Mouse (Mus musculus) lung, embryonic 14.5 days (tissue): Measurements from ENCODE around the gene Pdlim5. TPM values are rescaled to one million over a fixed set of nuclear protein-coding genes. Genes with fewer than 3 reads are reported as not detected.

Source experiments
- ATAC-seq: fragments of 200-750 bp; cut with Nextera tagmentation; 2 replicates; pipeline ENCODE4 v1.8.0; 2017; ENCODE audit warnings: mild to moderate bottlenecking, moderate TSS enrichment, moderate library complexity; ENCODE audit not compliant: insufficient read depth
- DNase-seq: peaks from one replicate; pipeline ENCODE4 v3.0.0-alpha.2; 2015
- H3K27ac ChIP-seq: fragments of 300-500 bp; sonication (generic); 2 replicates; pipeline ENCODE4 v1.5.1; 2014; ENCODE audit warnings: low read depth, mild to moderate bottlenecking, moderate library complexity
- H3K27me3 ChIP-seq: fragments of 300-500 bp; sonication (generic); 2 replicates; pipeline ENCODE4 v1.6.1; 2014; ENCODE audit warnings: low read length, control low read depth; ENCODE audit not compliant: insufficient read depth
- H3K36me3 ChIP-seq: fragments of 300-500 bp; sonication (generic); 2 replicates; pipeline ENCODE4 v1.6.1; 2014; ENCODE audit warnings: control low read depth; ENCODE audit not compliant: insufficient read depth
- H3K4me1 ChIP-seq: fragments of 300-500 bp; sonication (generic); 2 replicates; pipeline ENCODE4 v1.6.1; 2014; ENCODE audit warnings: antibody characterized with exemption, control low read depth; ENCODE audit not compliant: insufficient read depth
- H3K4me2 ChIP-seq: fragments of 300-500 bp; sonication (generic); 2 replicates; pipeline ENCODE4 v1.6.1; 2014; ENCODE audit warnings: mild to moderate bottlenecking
- H3K4me3 ChIP-seq: fragments of 300-500 bp; sonication (generic); 2 replicates; pipeline ENCODE4 v1.5.1; 2014; ENCODE audit warnings: low read depth, low read length
- H3K9ac ChIP-seq: fragments of 300-500 bp; sonication (generic); 2 replicates; pipeline ENCODE4 v1.6.1; 2014
- H3K9me3 ChIP-seq: fragments of 300-500 bp; sonication (generic); 2 replicates; pipeline ENCODE4 v1.6.1; 2016; ENCODE audit warnings: low read depth, low read length, control low read depth
- CTCF ChIP-seq: IDR thresholded peaks from 2 replicates; pipeline ENCODE4 v1.5.1; 2016; ENCODE audit warnings: antibody characterized with exemption, low read depth
- WGBS: fragments of 180-500 bp; shearing (Covaris S2); extraction: QIAGEN DNeasy Blood & Tissue Kit; methylation state at CpG from one replicate; pipeline ENCODE4 v1.1.7; 2014; 5-methylcytosine and 5-hydroxymethylcytosine counted together
- polyA plus RNA-seq: library from polyadenylated mRNA; unstranded; fragments of >200 nt; fragmentation: Nextera tagmentation; extraction: Ambion mirVana; gene quantifications from 2 replicates; pipeline ENCODE4 v1.2.1, GENCODE M21; 2014

Pdlim5 gene
- polyA plus RNA-seq, 1 experiment from 2014 or later = 19.0 TPM

GRCm38 (mm10) chr3:142339440-142340251 lies 55.9 kb downstream of the Pdlim5 start:
- no peak overlapping the region for H3K9ac ChIP-seq
- H3K36me3 ChIP-seq = no peaks in the 10 kb centered on the region
- H3K9me3 ChIP-seq = no peaks in the 10 kb centered on the region
- ATAC-seq (peak; percentile 92), DNase-seq (peak; percentile 71)
- H3K27me3 ChIP-seq = no peaks in the 10 kb centered on the region
- WGBS = 36% methylated on average over 6 of the region's 6 CpGs
- H3K4me2 ChIP-seq = no peak overlapping the region
- no peak overlapping the region for H3K4me3 ChIP-seq
- H3K27ac ChIP-seq = no peak overlapping the region
- TF ChIP-seq CTCF = no peak
- H3K4me1 ChIP-seq = no peaks in the 10 kb centered on the region

- no peaks in the 10 kb centered on the region for H3K27me3 ChIP-seq
- WGBS = 67% methylated on average over 4 of the region's 4 CpGs
Measured at GRCm38 (mm10) chr3:142338058-142338457, 57.4 kb downstream of the Pdlim5 start.

GRCm38 (mm10) chr3:142334496-142334895 lies 61.0 kb downstream of the Pdlim5 start:
- Histone ChIP-seq H3K9ac (no peak overlapping the region), H3K4me1 (no peaks in the 10 kb centered on the region), H3K27me3 (no peaks in the 10 kb centered on the region), H3K36me3 (no peaks in the 10 kb centered on the region), H3K4me3 (no peak overlapping the region), H3K4me2 (no peak overlapping the region), H3K27ac (no peak overlapping the region), H3K9me3 (no peaks in the 10 kb centered on the region)
- WGBS = 81% methylated on average over 3 of the region's 3 CpGs
- no peak for DNase-seq
- no peak for ATAC-seq
- TF ChIP-seq CTCF = no peak

More at GRCm38 (mm10) chr3:142338058-142338457, 57.4 kb downstream of the Pdlim5 start:
- Histone ChIP-seq H3K4me3 (no peak overlapping the region), H3K9ac (no peak overlapping the region), H3K36me3 (no peaks in the 10 kb centered on the region), H3K4me1 (no peaks in the 10 kb centered on the region), H3K4me2 (no peak overlapping the region), H3K9me3 (no peaks in the 10 kb centered on the region), H3K27ac (no peak overlapping the region)
- no peak for TF ChIP-seq CTCF
- DNase-seq = no peak
- ATAC-seq = no peak

DNA sequence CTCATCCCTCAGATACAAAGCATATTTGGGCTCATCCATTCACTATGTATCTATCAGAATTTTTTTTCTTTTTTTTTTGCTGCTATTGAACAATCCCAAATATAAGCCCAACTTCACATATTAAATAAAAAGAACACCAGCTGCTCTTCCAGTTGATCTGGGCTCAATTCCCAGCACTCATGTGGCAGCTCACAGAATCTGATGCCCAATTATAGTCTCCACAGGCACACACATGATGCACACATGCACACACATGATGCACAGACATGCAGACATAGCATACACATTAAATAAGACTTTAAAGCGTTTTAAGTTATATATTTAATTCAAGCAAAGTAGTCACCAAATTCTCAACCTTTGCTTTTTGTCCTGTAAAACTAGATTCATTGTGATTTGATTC lies 62.0 kb downstream of the Pdlim5 start:
- TF ChIP-seq CTCF = no peak
- H3K9me3 ChIP-seq = no peaks in the 10 kb centered on the region
- 89% methylated on average over 1 of the region's 1 CpGs for WGBS
- ATAC-seq (no peak), DNase-seq (no peak)
- no peak overlapping the region for H3K4me3 ChIP-seq
- no peak overlapping the region for H3K27ac ChIP-seq
- no peak overlapping the region for H3K4me2 ChIP-seq
- H3K36me3 ChIP-seq = no peaks in the 10 kb centered on the region
- no peaks in the 10 kb centered on the region for H3K27me3 ChIP-seq
- H3K9ac ChIP-seq = no peak overlapping the region
- no peaks in the 10 kb centered on the region for H3K4me1 ChIP-seq

DNA sequence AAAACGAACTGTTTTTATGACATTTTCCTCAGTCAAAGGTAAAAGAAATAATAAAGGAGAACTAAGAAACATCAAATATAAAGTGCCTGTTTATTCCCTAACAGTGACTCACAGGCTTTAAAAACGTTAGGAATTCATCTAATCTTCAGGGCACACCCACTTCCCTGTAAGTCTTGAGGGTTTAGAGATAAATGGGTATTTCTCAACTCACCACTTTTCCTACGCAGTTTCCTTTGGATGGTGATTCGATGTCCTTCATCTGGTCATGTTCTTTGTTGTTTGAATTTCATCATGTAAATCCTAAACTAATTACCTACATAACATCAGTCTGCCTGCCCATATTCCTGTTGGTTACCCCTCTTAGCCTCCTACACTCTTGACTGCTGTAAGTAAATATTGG lies 62.8 kb downstream of the Pdlim5 start:
- Histone ChIP-seq H3K9me3 (no peaks in the 10 kb centered on the region), H3K36me3 (no peaks in the 10 kb centered on the region), H3K4me1 (no peaks in the 10 kb centered on the region), H3K4me2 (no peak overlapping the region), H3K27me3 (no peaks in the 10 kb centered on the region), H3K4me3 (no peak overlapping the region), H3K9ac (no peak overlapping the region), H3K27ac (no peak overlapping the region)
- ATAC-seq (no peak), DNase-seq (no peak)
- no peak for TF ChIP-seq CTCF
- 52% methylated on average over 4 of the region's 4 CpGs for WGBS

- no peaks in the 10 kb centered on the region for H3K27me3 ChIP-seq
Measured at GRCm38 (mm10) chr3:142331872-142332554, 63.5 kb downstream of the Pdlim5 start.

GRCm38 (mm10) chr3:142330425-142330824 lies 65.1 kb downstream of the Pdlim5 start:
- no peak for TF ChIP-seq CTCF
- ATAC-seq = no peak
- 65% methylated on average over 3 of the region's 3 CpGs for WGBS

More at GRCm38 (mm10) chr3:142331872-142332554, 63.5 kb downstream of the Pdlim5 start:
- H3K9ac ChIP-seq = no peak overlapping the region
- no peaks in the 10 kb centered on the region for H3K9me3 ChIP-seq
- ATAC-seq = no peak
- 75% methylated on average over 4 of the region's 4 CpGs for WGBS
- no peak for DNase-seq
- no peaks in the 10 kb centered on the region for H3K4me1 ChIP-seq
- TF ChIP-seq CTCF = no peak
- no peak overlapping the region for H3K4me3 ChIP-seq
- H3K4me2 ChIP-seq = no peak overlapping the region
- no peak overlapping the region for H3K27ac ChIP-seq
- no peaks in the 10 kb centered on the region for H3K36me3 ChIP-seq

More at GRCm38 (mm10) chr3:142330425-142330824, 65.1 kb downstream of the Pdlim5 start:
- Histone ChIP-seq H3K27me3 (no peaks in the 10 kb centered on the region), H3K4me2 (no peak overlapping the region), H3K36me3 (no peaks in the 10 kb centered on the region), H3K4me1 (no peaks in the 10 kb centered on the region), H3K27ac (no peak overlapping the region), H3K4me3 (no peak overlapping the region), H3K9ac (no peak overlapping the region), H3K9me3 (no peaks in the 10 kb centered on the region)
- DNase-seq = no peak
